Mouse (Mus musculus) retina, adult 2 months (tissue): Measurements from ENCODE around the gene Hist1h2bb.
"Not testable (repeated sequence)": the region's sequence is repeated elsewhere in the genome, so short reads cannot be mapped to it uniquely, and the experiment has no call there.

ENCODE experiments used
- DNase-seq: peaks from one replicate; pipeline ENCODE4 v3.0.0-alpha.2; 2012; ENCODE audit warnings: low read depth, low spot score

Gene Hist1h2bb

DNA sequence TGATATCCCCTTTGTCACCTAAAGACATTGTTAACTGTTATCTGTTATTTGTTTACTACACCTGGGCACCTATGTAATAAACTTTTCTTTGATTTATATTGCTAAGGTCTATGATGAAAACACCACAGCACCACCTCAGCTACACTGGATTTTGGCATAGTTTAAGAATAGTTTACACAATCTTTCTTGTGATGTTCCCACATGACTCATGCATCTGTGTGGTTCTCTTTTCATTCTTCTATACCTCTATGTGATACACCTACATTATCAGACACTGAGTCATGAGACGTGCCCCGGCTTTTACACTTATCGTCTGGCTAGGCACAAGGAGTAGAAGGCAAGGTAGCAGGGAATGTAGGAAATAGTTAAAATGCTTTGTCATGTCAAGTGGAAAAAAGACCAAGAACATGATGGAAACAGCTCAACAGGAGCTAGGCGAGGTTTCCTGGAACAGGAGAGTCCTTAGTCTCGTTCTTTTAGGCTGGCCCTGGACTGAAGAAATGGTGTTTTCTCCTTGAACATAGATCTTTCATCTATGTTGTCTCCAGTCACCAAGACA, 3.1 kb downstream of the Hist1h2bb start:
- no peak for DNase-seq

DNA sequence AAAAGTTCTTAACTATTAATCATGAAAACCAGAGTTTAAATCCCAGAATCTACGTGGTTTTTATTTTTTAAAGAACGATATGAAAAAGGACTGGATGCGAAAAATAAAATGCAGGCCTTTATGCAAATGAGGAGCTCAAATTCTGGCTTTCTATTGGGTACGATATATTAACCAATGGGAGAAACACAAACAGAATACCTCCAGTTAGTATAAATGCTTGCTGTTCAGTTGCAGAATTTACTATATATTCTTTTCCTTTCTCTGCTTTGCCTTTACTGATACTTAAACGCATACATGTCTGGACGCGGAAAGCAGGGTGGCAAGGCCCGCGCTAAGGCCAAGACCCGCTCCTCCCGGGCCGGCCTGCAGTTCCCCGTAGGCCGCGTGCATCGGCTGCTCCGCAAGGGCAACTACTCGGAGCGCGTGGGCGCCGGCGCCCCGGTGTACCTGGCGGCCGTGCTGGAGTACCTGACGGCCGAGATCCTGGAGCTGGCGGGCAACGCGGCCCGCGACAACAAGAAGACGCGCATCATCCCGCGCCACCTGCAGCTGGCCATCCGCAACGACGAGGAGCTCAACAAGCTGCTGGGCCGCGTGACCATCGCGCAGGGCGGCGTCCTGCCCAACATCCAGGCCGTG, 4.4 kb downstream of the Hist1h2bb start, which contains the start of gene Hist1h2ab:
Hist1h2ab (plus strand) TSS at position 288 of the 639 bp plus-strand sequence.
- DNase-seq: not testable (repeated sequence)

DNA sequence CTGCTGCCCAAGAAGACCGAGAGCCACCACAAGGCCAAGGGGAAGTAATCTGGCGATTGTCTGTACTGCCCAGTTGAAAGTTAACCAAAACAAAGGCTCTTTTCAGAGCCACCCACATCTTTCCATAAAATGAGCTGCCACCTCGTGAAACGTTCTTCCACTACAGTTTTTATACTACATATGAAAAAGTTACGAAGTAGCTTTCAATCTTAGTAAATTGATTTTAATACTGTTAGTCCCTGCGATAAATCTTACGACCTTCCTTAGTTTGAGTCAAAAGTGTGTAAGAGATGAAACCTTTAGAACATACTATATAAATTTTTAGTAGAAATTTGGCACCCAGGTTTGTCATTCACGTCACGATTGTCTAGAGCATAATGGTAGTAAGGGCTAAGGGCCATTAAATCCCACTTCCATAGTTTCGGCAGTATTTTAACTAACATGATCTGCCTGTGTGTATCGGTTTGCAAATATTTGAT, 5.0 kb downstream of the Hist1h2bb start:
- DNase-seq: no peak

DNA sequence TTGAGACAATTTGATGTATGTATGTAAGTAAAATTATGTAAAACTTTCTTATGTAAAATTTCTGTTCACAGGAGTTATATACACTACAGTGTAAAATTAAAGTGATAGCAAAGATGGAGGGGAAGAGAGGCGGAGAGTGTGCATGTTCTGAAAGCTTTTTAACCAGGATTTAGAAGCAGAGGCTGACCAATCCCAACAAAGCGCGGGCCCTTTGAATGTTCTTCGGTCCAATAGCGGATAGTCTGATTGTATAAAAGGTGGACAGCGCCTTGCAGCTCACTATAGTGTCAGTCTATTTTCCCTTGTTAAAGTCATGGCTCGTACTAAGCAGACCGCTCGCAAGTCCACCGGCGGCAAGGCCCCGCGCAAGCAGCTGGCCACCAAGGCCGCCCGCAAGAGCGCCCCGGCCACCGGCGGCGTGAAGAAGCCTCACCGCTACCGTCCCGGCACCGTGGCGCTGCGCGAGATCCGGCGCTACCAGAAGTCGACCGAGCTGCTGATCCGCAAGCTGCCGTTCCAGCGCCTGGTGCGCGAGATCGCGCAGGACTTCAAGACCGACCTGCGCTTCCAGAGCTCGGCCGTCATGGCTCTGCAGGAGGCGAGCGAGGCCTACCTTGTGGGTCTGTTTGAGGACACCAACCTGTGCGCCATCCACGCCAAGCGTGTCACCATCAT, 5.7 kb downstream of the Hist1h2bb start, which contains the start of gene Hist1h3b:
Hist1h3b (plus strand) TSS at position 201 of the 675 bp plus-strand sequence.
- peak; percentile 67 for DNase-seq

DNA sequence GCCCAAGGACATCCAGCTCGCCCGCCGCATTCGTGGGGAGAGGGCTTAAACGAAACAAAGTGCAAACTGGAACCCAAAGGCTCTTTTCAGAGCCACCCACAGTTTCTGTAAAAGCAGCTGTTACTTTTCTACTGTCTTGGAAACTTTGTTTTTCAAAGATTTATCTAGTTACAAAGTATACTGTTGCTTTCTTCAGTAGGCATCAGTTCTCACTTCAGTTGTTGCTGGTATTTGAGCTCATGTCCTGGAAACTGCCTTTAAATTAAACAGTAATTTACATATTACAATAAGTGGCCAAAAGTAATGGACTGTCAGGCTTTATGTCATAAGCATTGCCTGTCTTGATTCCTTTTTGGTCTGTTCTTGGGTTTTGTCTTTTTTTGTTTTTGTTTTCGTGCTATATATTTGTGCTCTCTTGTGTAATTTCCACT, 6.2 kb downstream of the Hist1h2bb start:
- no peak for DNase-seq

DNA sequence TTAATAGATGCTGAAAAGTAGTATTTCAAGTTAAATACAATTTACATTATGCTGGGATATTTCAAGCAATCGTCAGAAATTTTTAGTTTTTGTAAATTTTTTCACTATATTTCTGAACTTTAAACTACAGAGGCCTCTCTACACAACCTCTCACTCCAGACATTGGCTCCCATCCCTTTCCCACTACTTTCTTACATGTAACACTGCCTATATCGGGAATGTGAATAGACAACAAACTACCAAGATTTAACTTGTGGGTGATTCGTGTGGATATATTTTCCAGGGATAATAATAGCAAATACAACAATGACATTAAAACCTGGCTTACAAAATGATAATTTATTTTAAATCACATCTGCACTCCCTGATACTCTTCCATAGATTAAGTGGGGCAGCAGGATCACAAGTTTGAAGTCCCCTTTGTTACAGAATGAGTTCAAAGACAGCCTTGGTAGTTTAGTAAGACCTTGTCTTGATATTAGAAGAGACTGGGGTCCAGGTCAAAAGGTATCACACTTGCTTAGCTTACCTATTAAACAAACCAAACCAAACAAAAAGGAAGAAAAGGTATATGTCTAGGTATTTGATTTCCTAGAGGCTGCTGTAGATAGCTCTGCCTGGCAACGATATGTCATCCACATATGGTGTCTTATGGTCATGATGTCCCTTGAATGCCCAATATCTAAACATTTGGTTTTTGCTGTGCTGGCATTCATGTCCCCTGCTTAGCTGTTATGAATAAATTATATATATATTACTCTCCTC, 7.0 kb downstream of the Hist1h2bb start:
- DNase-seq: no peak

DNA sequence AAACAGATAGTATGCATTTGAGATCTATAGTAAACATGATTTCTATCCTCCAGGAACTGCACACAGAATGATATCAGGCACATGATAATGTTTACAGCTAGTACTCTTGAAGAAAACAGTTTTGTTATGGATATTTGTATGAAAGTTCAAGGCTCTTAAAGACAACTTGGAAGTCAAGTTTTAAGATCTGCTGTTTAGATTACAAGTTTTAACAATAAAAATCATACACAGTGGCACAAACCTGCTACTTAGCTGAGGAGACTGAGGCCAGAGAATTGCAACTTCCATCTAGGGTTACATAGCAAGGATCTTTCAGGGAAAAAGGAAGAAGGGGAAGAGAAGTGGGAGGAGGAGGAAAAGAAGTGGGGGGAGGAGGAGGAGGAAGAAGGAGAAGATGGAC, 8.5 kb downstream of the Hist1h2bb start:
- DNase-seq: no peak

DNA sequence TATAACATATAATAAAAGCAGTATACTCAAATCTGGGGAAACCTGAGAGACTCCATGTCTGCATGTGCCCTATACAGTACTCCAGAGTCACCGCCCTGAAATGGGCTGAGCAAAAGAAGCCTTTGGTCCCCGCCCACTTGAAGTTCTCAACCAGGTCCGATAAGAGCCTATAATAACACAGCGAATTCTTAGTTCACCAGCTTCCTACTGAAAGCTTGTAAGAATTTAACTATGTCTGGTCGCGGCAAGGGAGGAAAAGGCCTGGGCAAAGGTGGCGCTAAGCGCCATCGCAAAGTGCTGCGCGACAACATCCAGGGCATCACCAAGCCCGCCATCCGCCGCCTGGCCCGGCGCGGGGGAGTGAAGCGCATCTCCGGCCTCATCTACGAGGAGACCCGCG, 10.3 kb downstream of the Hist1h2bb start, which contains the start of gene Hist1h4b:
Hist1h4b (plus strand) TSS at position 224 of the 400 bp plus-strand sequence.
- DNase-seq: peak; percentile 83

DNA sequence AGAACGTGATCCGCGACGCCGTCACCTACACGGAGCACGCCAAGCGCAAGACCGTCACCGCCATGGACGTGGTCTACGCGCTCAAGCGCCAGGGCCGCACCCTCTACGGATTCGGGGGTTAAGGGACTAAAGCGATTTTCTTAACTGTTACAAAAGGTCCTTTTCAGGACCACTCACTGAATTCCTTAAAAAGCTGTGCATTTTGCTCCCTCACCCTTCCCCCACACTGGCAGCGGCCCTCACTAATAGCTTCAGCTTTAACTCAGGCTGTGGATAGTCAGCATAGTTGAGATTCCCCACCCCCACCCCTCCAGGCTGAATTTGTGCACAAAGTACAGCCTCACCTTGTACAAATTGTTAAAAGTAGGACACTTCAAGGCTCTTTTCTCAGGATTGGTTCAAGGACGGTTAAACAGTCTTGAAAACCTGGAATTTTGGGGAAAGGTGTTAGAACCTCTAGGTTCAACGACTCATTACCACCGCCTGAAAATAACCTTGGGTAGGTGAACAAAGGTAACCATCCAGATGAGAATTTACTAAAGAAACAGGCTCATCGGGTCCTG, 10.8 kb downstream of the Hist1h2bb start:
- DNase-seq: no peak

DNA sequence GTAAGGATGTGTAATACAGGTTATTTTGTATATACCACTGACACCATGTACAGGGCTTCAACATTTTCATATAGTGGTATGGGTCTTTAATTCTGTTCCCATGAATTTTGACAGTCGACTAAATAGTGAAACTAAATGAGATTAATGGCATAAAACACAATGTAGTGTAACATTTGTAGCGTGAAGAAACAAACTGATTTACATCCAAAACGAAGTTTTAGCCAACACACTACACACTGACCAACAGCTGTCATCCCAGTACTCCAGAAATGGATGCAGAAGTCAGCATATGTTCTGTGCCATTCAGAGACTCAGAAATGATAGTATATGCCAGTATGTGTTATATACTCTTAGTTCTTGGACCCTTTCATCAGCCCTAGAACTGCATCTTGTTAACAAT, 11.4 kb downstream of the Hist1h2bb start:
- no peak for DNase-seq

DNA sequence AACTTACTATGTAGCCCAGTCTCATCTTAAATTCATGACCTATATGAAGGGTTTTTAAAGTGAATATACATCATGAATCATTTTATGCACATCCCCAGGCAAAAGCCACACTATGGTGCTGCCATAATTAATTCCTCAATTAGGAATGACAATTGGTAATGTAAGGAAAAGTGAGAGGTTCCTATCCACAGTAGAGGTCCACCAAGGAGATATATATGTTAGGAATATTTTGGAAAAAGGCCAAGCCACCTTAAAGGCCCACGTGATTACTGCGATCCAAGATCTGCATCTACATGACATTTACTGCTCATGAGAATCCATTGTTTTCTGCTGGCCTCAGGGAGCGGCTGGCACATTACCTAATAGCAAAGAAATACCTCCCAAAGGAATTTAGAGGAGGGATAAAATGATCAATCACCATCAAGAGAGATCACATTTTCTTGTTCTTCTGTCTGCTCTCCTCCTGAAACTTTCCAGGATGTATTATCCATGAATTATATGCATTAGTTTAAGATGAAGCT, 12.8 kb downstream of the Hist1h2bb start:
- no peak for DNase-seq

DNA sequence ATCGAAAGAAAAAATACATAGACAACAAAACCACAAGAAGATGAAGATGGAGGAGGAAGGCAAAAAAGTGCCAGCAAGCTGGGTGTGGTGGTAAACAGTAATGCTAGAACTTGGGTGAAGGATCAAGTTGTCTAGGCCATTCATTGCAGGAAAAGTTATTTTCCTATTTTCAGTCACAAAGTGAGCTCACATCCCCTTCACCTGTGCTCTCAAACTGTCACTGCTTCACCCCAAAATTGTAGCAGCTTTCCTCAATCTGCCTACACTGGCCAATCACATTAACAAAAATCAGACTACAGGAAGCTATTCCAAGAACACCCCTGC, 13.3 kb downstream of the Hist1h2bb start:
- DNase-seq: no peak

DNA sequence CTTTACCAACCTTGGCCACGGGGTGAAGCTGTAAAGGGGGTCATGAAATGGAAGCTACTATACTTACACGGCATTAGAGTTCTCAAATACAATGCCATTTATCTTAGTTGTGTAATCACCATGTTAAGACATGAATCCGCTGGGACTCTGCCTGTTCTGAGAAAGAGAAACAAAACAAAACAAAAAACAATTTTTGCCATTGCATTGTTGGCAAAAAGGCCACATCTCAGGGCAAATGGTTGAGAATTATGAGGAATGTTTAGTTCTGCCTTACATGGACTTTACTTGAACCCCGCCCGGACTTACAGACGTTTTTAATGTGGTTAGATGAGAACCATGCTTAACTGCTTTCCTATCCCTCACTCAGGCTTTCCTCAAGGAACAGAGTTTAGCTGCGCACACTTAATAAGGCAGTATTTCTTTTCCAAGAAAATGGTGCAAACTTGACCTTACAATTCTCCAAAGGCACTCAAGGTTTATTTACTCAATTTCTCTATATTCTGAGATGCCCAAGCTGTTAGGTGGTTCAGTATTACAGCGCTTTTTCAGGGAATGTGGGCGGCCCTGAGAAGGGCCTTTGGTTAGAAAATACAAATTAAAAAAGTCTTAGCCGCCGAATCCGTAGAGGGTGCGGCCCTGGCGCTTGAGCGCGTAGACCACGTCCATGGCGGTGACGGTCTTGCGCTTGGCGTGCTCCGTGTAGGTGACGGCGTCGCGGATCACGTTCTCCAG, 13.9 kb downstream of the Hist1h2bb start:
- no peak for DNase-seq

DNA sequence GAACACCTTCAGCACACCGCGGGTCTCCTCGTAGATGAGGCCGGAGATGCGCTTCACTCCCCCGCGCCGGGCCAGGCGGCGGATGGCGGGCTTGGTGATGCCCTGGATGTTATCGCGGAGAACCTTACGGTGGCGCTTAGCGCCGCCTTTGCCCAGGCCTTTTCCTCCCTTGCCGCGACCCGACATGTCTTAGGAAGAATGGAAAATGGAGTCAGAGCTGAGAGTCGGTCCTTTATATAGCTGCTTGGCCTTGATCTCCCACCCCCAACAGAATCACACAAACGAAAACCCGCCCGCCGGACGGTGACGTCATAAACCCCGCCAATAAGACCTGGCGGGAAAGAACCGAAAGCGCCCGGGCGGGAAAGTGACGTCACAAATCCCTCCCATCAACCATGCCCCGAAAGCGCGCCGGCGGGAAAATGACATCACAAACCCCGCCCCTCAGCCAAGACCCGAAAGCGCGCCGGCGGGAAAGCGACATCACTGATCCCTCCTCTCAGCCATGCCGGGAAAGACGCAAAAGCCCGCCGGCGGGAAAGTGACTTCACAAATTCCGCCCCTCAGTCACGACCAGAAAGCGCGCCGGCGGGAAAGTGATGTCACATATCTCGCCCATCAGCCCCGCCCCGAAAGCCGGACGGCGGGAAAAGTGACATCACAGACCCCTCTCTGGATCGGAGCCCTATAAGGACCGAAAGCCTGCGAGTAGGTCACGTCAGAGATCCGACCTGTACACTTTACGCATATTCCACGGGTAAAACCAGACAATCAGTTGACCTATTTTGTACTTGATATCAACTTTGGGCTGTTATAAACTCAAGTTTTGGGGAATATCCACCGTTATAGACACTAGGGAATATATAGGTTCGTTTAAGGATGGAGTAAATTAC, 14.7 kb downstream of the Hist1h2bb start, which contains the start of gene Hist1h4a:
Hist1h4a (minus strand) TSS at position 259 of the 893 bp plus-strand sequence.
- DNase-seq: peak; percentile 98

DNA sequence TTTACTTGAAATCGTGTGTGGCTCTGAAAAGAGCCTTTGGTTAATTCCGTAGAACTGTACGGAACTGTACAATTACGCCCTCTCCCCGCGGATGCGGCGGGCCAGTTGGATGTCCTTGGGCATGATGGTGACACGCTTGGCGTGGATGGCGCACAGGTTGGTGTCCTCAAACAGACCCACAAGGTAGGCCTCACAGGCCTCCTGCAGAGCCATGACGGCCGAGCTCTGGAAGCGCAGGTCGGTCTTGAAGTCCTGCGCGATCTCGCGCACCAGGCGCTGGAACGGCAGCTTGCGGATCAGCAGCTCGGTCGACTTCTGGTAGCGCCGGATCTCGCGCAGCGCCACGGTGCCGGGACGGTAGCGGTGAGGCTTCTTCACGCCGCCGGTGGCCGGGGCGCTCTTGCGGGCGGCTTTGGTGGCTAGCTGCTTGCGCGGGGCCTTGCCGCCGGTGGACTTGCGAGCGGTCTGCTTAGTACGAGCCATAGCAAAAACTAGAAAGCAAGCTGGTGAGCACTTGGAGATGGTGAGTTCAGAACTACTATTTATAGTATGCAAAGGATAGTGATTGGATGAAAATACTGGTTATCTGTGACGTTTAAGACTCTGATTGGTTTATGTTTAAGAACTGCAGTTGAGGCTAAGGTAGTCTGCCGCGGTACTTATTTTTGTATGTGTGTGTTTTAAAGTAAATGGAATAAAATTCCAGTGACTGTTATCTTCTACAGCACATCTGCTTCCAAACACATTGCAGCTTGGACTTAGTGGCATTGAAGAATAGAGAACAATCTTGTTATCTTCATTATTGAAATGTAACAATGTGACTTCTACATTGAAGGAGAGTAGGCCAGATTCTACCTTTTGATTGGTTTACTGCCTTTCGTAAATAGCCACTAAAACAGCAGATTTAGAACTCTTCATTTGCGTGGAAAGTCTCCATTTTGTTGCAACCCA, 15.6 kb downstream of the Hist1h2bb start, which contains the start of gene Hist1h3a:
Hist1h3a (minus strand) TSS at position 516 of the 951 bp plus-strand sequence.
- DNase-seq: peak; percentile 71

DNA sequence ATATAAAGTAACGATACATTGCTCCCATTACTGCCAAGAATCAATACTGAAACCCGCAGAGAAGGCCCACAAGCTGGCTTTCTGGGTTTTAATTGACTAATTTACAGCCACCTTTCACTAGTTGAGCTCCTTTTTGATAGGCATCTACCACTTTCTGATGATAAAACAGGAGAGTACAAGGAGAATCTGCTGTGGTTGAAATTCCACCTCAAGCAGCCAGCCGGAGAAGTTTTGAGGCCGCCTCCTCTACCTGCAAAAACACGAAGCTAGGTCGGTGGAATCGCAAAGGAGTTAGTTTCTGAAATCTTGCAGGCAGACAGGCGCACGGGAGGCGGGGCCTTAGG, 16.7 kb downstream of the Hist1h2bb start:
- no peak for DNase-seq

DNA sequence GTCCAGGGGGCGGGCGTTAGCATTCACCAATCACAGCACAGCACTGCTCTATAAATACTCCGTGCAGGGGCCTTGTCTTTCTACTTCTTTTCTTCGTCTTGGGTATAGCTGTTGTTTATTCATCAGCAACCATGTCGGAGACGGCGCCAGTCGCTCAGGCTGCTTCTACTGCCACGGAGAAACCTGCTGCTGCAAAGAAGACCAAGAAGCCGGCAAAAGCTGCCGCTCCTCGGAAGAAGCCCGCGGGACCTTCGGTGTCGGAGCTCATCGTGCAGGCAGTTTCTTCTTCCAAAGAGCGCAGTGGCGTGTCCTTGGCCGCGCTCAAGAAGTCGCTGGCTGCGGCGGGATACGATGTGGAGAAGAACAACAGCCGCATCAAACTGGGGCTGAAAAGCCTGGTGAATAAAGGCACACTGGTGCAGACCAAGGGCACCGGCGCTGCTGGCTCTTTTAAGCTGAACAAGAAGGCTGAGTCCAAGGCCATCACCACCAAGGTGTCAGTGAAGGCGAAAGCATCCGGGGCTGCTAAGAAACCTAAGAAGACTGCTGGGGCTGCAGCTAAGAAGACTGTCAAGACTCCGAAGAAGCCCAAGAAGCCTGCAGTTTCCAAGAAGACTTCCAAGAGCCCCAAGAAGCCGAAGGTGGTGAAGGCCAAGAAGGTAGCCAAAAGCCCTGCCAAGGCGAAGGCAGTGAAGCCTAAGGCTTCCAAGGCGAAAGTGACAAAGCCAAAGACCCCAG, 17.2 kb downstream of the Hist1h2bb start, which contains the start of gene Hist1h1a:
Hist1h1a (plus strand) TSS at position 81 of the 738 bp plus-strand sequence.
- DNase-seq: peak; percentile 75
